Mouse (Mus musculus) liver, adult 2 months (tissue): ENCODE measurements around the gene Capn8. TPM values are rescaled to one million over a fixed set of nuclear protein-coding genes. Genes with fewer than 3 reads are reported as not detected.
A peak's percentile ranks its signal among the peaks of the same experiment; 100 is the strongest.

Experiments
- DNase-seq: peaks from one replicate; pipeline ENCODE4 v3.0.0-alpha.2; 2011; ENCODE audit warnings: low read depth, low spot score; ENCODE audit errors: extremely low read depth
- H3K27ac ChIP-seq: fragments of 200-500 bp; replicated peaks from 2 replicates; pipeline ENCODE4 v1.5.1; 2012; ENCODE audit warnings: low read depth, mild to moderate bottlenecking, control low read depth, inconsistent platforms, low read length; ENCODE audit not compliant: insufficient read depth
- H3K27me3 ChIP-seq: fragments of 200-500 bp; 2 replicates; pipeline ENCODE4 v1.6.1; 2012; ENCODE audit warnings: mild to moderate bottlenecking, moderate library complexity, low read length, inconsistent platforms; ENCODE audit not compliant: control insufficient read depth, insufficient read depth
- H3K36me3 ChIP-seq: fragments of 200-500 bp; 2 replicates; pipeline ENCODE4 v1.6.1; 2012; ENCODE audit warnings: low read length, inconsistent platforms; ENCODE audit not compliant: control insufficient read depth, insufficient read depth
- H3K4me1 ChIP-seq: fragments of 200-500 bp; 2 replicates; pipeline ENCODE4 v1.6.1; 2011; ENCODE audit warnings: low read length; ENCODE audit not compliant: control insufficient read depth, insufficient read depth
- H3K4me3 ChIP-seq: fragments of 200-500 bp; 2 replicates; pipeline ENCODE4 v1.5.1; 2011; ENCODE audit warnings: low read depth, mild to moderate bottlenecking, control low read depth, low read length, moderate library complexity; ENCODE audit not compliant: insufficient read depth
- H3K79me2 ChIP-seq: fragments of 200-500 bp; 2 replicates; pipeline ENCODE4 v1.6.1; 2012; ENCODE audit warnings: inconsistent platforms, mild to moderate bottlenecking, low read length, moderate library complexity; ENCODE audit not compliant: control insufficient read depth, insufficient read depth
- H3K9ac ChIP-seq: fragments of 200-500 bp; 2 replicates; pipeline ENCODE4 v1.6.1; 2012; ENCODE audit warnings: low read depth, mild to moderate bottlenecking, control low read depth, inconsistent platforms, low read length
- CTCF ChIP-seq: fragments of 200-500 bp; IDR thresholded peaks from 2 replicates; pipeline ENCODE4 v1.5.1; 2011; ENCODE audit warnings: low read depth, low read length, control low read depth
- POLR2A ChIP-seq: fragments of 200-500 bp; IDR thresholded peaks from 2 replicates; pipeline ENCODE4 v1.6.1; 2011; ENCODE audit warnings: low read length, control low read depth; ENCODE audit not compliant: insufficient read depth; ENCODE audit errors: extremely low read depth
- WGBS: fragments of 180-500 bp; shearing (Covaris S2); methylation state at CpG from one replicate; pipeline ENCODE4 v1.1.7; 2018; 5-methylcytosine and 5-hydroxymethylcytosine counted together
- polyA plus RNA-seq: library from polyadenylated mRNA; depleted of rRNA; stranded (reverse); fragments of >200 nt; gene quantifications from 2 replicates; pipeline ENCODE4 v1.2.3, GENCODE M21; 2012
- total RNA-seq: library from RNA; depleted of rRNA; stranded (reverse); fragments of >200 nt; gene quantifications from 2 replicates; pipeline ENCODE4 v1.2.3, GENCODE M21; 2014

Capn8 gene
- total and polyA plus RNA-seq, 2 experiments: 0.04 to 0.09 TPM

- DNase-seq: peak; percentile 89
- WGBS: 11% methylated on average over 16 of the region's 16 CpGs
- H3K27ac ChIP-seq: peak overlapping the region; percentile 93
Observed at GRCm38 (mm10) chr1:182562576-182563370, 2.0 kb upstream of the Capn8 start.

GRCm38 (mm10) chr1:182565351-182565835, 586 bp downstream of the Capn8 start:
- H3K27me3 ChIP-seq: no peaks in the 10 kb centered on the region
- H3K4me1 ChIP-seq: peaks cover 7% of the 10 kb centered on the region; the same call in 1 of the 2 replicates

More at GRCm38 (mm10) chr1:182562576-182563370, 2.0 kb upstream of the Capn8 start:
- Histone ChIP-seq H3K27me3 (no peaks in the 10 kb centered on the region), H3K36me3 (no peaks in the 10 kb centered on the region), H3K4me3 (peak overlapping the region; percentile 17; the same call in 1 of the 2 replicates), H3K9ac (peak overlapping the region; percentile 29; the same call in 1 of the 2 replicates), H3K79me2 (no peaks in the 10 kb centered on the region), H3K4me1 (peaks cover 7% of the 10 kb centered on the region; the same call in 1 of the 2 replicates)
- no peak for TF ChIP-seq POLR2A
- no peak for TF ChIP-seq CTCF

DNA sequence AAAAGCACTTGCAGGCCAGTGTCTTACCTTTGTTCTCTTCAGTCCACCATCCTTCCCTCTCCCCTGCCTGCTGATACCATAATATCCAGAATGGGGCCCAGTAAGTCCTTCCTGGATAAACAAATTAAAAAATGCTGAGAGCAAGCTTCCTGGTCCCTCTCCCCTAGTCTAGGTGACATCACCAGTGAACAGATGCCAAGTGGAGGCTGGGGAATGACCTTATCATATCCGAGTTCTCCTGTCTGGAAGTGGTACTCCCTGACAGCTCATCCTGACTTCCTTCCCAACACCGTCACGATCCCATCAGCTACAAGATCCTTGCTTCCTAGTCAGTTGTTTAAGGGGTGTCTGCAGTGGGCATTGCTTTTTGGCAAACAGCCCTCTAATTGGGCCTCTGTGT, 6.3 kb downstream of the Capn8 start:
- 74% methylated on average over 3 of the region's 3 CpGs for WGBS
- DNase-seq: peak; percentile 25
- no peaks in the 10 kb centered on the region for H3K79me2 ChIP-seq

More at GRCm38 (mm10) chr1:182565351-182565835, 586 bp downstream of the Capn8 start:
- 82% methylated on average over 6 of the region's 6 CpGs for WGBS
- H3K36me3 ChIP-seq: no peaks in the 10 kb centered on the region
- H3K9ac ChIP-seq: no peak overlapping the region
- H3K4me3 ChIP-seq: no peak overlapping the region
- no peaks in the 10 kb centered on the region for H3K79me2 ChIP-seq
- H3K27ac ChIP-seq: no peak overlapping the region
- no peak for DNase-seq
- TF ChIP-seq POLR2A: no peak
- no peak for TF ChIP-seq CTCF

DNA sequence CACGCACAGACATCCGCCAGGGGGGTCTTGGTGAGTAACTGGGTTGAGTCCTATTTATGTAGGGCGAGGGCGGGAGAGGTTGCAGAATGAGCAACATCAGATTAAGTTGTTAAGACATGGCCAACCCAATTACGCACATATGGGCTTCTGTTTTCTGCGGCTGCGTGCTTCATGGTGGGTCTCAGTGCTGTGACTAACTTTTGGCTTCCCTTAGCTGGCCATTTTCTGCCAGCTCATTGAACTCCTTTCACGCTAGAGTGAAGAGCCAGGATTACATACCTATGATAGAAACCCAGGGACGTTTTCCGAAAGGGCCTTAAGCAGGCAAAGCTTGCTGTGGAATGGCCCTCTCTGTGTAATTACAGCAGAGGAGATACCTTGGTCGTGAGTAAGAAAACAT, 7.2 kb downstream of the Capn8 start:
- DNase-seq: no peak
- Histone ChIP-seq H3K4me1 (peaks cover 6% of the 10 kb centered on the region), H3K27me3 (no peaks in the 10 kb centered on the region), H3K4me3 (no peak overlapping the region), H3K79me2 (no peaks in the 10 kb centered on the region), H3K9ac (no peak overlapping the region), H3K36me3 (no peaks in the 10 kb centered on the region), H3K27ac (no peak overlapping the region)
- WGBS: 92% methylated on average over 11 of the region's 11 CpGs
- TF ChIP-seq POLR2A: no peak
- TF ChIP-seq CTCF: no peak

More for the DNA sequence above, 6.3 kb downstream of the Capn8 start:
- Histone ChIP-seq H3K4me3 (no peak overlapping the region), H3K27ac (no peak overlapping the region), H3K36me3 (no peaks in the 10 kb centered on the region), H3K9ac (no peak overlapping the region), H3K27me3 (no peaks in the 10 kb centered on the region), H3K4me1 (peaks cover 6% of the 10 kb centered on the region)
- TF ChIP-seq POLR2A (no peak), CTCF (no peak)

DNA sequence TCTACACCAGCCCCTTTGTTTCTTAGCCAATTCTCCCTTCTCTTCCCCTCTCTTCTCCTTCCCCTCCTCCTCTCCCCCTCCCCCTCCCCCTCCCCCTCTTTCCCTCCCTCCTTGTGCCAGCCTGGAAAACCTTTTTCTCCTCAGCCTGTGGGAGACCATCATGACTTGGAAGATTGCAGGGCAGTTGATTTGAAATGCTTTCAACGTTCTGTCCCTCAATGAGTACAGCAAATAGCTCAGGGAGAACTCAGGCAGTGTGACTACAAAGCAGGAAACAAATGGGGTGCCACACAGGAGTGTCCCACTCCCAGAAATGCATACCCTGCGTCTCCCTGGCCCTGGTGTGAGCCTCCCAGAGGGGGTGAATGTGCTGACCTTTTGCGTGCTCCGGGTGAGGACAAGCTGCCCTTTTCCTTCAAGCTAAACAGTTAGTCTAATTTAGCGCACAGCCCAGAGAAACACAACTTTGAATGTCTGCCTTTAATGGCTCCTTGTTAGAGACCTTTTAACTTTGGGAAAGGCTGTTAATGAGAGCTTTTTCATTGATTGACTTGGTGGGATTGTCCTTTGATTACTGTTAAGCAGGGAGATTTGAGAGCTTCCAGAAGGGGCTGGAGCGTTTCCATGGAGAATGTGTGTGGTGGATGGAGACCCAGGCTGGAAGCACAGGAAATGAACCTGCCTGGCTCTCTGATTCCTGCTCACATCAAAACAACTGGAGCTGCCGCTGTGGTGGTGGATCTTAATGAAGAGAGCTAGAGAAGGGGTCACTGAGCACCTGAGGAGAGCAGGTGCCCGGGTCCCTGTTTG, 9.3 kb downstream of the Capn8 start:
- 54% methylated on average over 8 of the region's 8 CpGs for WGBS
- Histone ChIP-seq H3K9ac (no peak overlapping the region), H3K79me2 (no peaks in the 10 kb centered on the region), H3K4me3 (no peak overlapping the region), H3K27ac (no peak overlapping the region), H3K27me3 (no peaks in the 10 kb centered on the region), H3K36me3 (no peaks in the 10 kb centered on the region), H3K4me1 (peaks cover 6% of the 10 kb centered on the region)
- no peak for DNase-seq
- no peak for TF ChIP-seq POLR2A
- TF ChIP-seq CTCF: no peak
